Mouse (Mus musculus) neural tube, embryonic 14.5 days (tissue): ENCODE measurements around the gene Foxred2. TPM values are rescaled to one million over a fixed set of nuclear protein-coding genes. Genes with fewer than 3 reads are reported as not detected.

Experiments used
- ATAC-seq: fragments of 200-750 bp; cut with Nextera tagmentation; 2 replicates; pipeline ENCODE4 v1.8.0; 2017; ENCODE audit warnings: low read depth, mild to moderate bottlenecking, moderate TSS enrichment, moderate library complexity
- H3K27ac ChIP-seq: fragments of 300-500 bp; sonication (generic); 2 replicates; pipeline ENCODE4 v1.5.1; 2014; ENCODE audit warnings: low read depth, mild to moderate bottlenecking, control low read depth, low read length, moderate library complexity, mixed read lengths
- H3K27me3 ChIP-seq: fragments of 300-500 bp; sonication (generic); 2 replicates; pipeline ENCODE4 v1.6.1; 2014; ENCODE audit warnings: low read length; ENCODE audit not compliant: control insufficient read depth, insufficient read depth
- H3K36me3 ChIP-seq: fragments of 300-500 bp; sonication (generic); 2 replicates; pipeline ENCODE4 v1.6.1; 2014; ENCODE audit warnings: low read length, mixed read lengths; ENCODE audit not compliant: control insufficient read depth, insufficient read depth
- H3K4me1 ChIP-seq: fragments of 300-500 bp; sonication (generic); 2 replicates; pipeline ENCODE4 v1.6.1; 2014; ENCODE audit warnings: low read length; ENCODE audit not compliant: control insufficient read depth, insufficient read depth
- H3K4me2 ChIP-seq: fragments of 300-500 bp; sonication (generic); 2 replicates; pipeline ENCODE4 v1.6.1; 2014; ENCODE audit warnings: mild to moderate bottlenecking, low read depth, low read length, control low read depth
- H3K4me3 ChIP-seq: fragments of 300-500 bp; sonication (generic); 2 replicates; pipeline ENCODE4 v1.5.1; 2014; ENCODE audit warnings: low read depth, low read length, control low read depth, mixed read lengths
- H3K9ac ChIP-seq: fragments of 300-500 bp; sonication (generic); replicated peaks from 2 replicates; pipeline ENCODE4 v1.6.1; 2014; ENCODE audit warnings: low read depth, mild to moderate bottlenecking, control low read depth, low read length, mixed read lengths
- H3K9me3 ChIP-seq: fragments of 300-500 bp; sonication (generic); 2 replicates; pipeline ENCODE4 v1.6.1; 2016; ENCODE audit warnings: low read length; ENCODE audit not compliant: control insufficient read depth
- WGBS: fragments of 180-500 bp; shearing (Covaris S2); extraction: QIAGEN DNeasy Blood & Tissue Kit; methylation state at CpG from one replicate; pipeline ENCODE4 v1.1.7; 2014; 5-methylcytosine and 5-hydroxymethylcytosine counted together
- polyA plus RNA-seq: library from polyadenylated mRNA; unstranded; fragments of >200 nt; fragmentation: Nextera tagmentation; extraction: Ambion mirVana; gene quantifications from 2 replicates; pipeline ENCODE4 v1.2.1, GENCODE M21; 2014

The Foxred2 gene
- polyA plus RNA-seq, 1 experiment from 2014 or later, result 11.2 TPM

GRCm38 (mm10) chr15:77934968-77935367, 21.6 kb downstream of the Foxred2 start:
- H3K4me1 ChIP-seq, result no peaks in the 10 kb centered on the region; the same call in 1 of the 2 replicates
- 76% methylated on average over 5 of the region's 5 CpGs for WGBS
- no peak overlapping the region for H3K9ac ChIP-seq
- no peak overlapping the region for H3K27ac ChIP-seq
- H3K27me3 ChIP-seq, result no peaks in the 10 kb centered on the region
- H3K4me2 ChIP-seq, result no peak overlapping the region
- H3K36me3 ChIP-seq, result no peaks in the 10 kb centered on the region
- no peak overlapping the region for H3K4me3 ChIP-seq
- H3K9me3 ChIP-seq, result no peaks in the 10 kb centered on the region
- ATAC-seq, result no peak

- no peaks in the 10 kb centered on the region for H3K36me3 ChIP-seq
- no peak overlapping the region for H3K27ac ChIP-seq
- no peak overlapping the region for H3K9ac ChIP-seq
- WGBS, result 75% methylated on average over 11 of the region's 11 CpGs
- no peaks in the 10 kb centered on the region for H3K27me3 ChIP-seq
- H3K4me1 ChIP-seq, result peaks cover 5% of the 10 kb centered on the region; the same call in 1 of the 2 replicates
- no peak for ATAC-seq
- H3K9me3 ChIP-seq, result no peaks in the 10 kb centered on the region
- H3K4me3 ChIP-seq, result no peak overlapping the region
- H3K4me2 ChIP-seq, result peak overlapping the region; percentile 32; the same call in 1 of the 2 replicates
Measured at GRCm38 (mm10) chr15:77934326-77934725, 22.2 kb downstream of the Foxred2 start.

DNA sequence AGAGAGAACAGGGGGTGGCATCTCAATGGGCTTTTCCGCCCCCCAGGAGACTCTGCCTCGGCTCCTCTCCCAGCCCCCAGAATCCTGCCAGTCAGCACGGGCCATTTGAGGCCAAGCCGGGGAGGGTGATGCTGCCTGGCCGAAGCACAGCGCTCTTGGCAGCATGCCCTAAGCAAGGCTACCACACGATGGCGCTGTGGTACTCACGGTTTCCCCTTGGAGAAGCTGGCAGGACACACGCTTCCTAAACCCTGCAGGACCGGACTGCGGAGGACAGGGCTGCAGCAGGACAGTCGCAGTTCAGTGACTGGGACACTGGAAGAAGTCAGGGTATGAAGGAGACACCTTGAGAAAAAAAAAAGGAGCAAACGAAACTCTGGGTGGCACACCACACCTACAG, 22.8 kb downstream of the Foxred2 start:
- 1% methylated on average over 14 of the region's 14 CpGs for WGBS
- Histone ChIP-seq H3K9ac (peak overlapping the region; percentile 34; the same call in 1 of the 2 replicates), H3K36me3 (no peaks in the 10 kb centered on the region), H3K27ac (no peak overlapping the region), H3K4me2 (peak overlapping the region; percentile 32), H3K4me3 (no peak overlapping the region), H3K27me3 (no peaks in the 10 kb centered on the region), H3K4me1 (peaks cover 5% of the 10 kb centered on the region; the same call in 1 of the 2 replicates), H3K9me3 (no peaks in the 10 kb centered on the region)
- 0 out of 2 replicates have a peak, but pooled peaks have one; percentile 5 for ATAC-seq

- Histone ChIP-seq H3K9ac (no peak overlapping the region), H3K4me1 (peaks cover 5% of the 10 kb centered on the region; the same call in 1 of the 2 replicates), H3K27ac (no peak overlapping the region), H3K36me3 (no peaks in the 10 kb centered on the region), H3K4me2 (no peak overlapping the region), H3K9me3 (no peaks in the 10 kb centered on the region), H3K4me3 (no peak overlapping the region), H3K27me3 (no peaks in the 10 kb centered on the region)
- no peak for ATAC-seq
- 79% methylated on average over 3 of the region's 3 CpGs for WGBS
Measured at GRCm38 (mm10) chr15:77933222-77933621, 23.3 kb downstream of the Foxred2 start.

DNA sequence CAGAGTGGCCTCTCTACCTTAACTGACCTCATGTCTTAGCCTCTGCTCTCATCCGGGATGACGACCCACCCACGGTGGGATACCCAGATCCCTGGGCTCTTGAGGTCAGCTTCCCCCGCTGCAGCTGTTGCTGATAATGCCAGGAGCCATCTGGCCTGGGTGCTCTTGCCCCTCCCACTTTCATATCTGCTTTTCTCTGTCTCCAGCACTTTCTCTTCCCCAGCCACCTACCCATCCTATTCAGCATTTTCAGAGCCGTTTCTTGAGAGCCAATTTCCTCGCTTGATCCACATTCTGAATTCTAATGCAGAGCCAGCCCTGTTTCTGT, 24.9 kb downstream of the Foxred2 start:
- H3K4me1 ChIP-seq, result peaks cover 13% of the 10 kb centered on the region
- WGBS, result 71% methylated on average over 6 of the region's 6 CpGs
- H3K36me3 ChIP-seq, result no peaks in the 10 kb centered on the region
- no peak overlapping the region for H3K4me2 ChIP-seq
- no peak for ATAC-seq
- H3K27ac ChIP-seq, result no peak overlapping the region
- no peaks in the 10 kb centered on the region for H3K9me3 ChIP-seq
- no peaks in the 10 kb centered on the region for H3K27me3 ChIP-seq
- H3K4me3 ChIP-seq, result no peak overlapping the region
- H3K9ac ChIP-seq, result no peak overlapping the region

- ATAC-seq, result no peak
- H3K27ac ChIP-seq, result no peak overlapping the region
- H3K27me3 ChIP-seq, result no peaks in the 10 kb centered on the region
- no peaks in the 10 kb centered on the region for H3K36me3 ChIP-seq
- no peak overlapping the region for H3K4me2 ChIP-seq
- H3K4me3 ChIP-seq, result no peak overlapping the region
- 85% methylated on average over 6 of the region's 6 CpGs for WGBS
- no peak overlapping the region for H3K9ac ChIP-seq
- peaks cover 13% of the 10 kb centered on the region for H3K4me1 ChIP-seq
- no peaks in the 10 kb centered on the region for H3K9me3 ChIP-seq
Measured at GRCm38 (mm10) chr15:77930986-77931688, 25.4 kb downstream of the Foxred2 start.

- 57% methylated on average over 8 of the region's 8 CpGs for WGBS
- H3K4me2 ChIP-seq, result peak overlapping the region; percentile 80
- no peak overlapping the region for H3K9ac ChIP-seq
- ATAC-seq, result no peak
- H3K9me3 ChIP-seq, result no peaks in the 10 kb centered on the region
- peak overlapping the region; percentile 54; the same call in 1 of the 2 replicates for H3K4me3 ChIP-seq
- peaks cover 13% of the 10 kb centered on the region for H3K4me1 ChIP-seq
- no peaks in the 10 kb centered on the region for H3K27me3 ChIP-seq
- no peak overlapping the region for H3K27ac ChIP-seq
- H3K36me3 ChIP-seq, result no peaks in the 10 kb centered on the region; the same call in 1 of the 2 replicates
Measured at GRCm38 (mm10) chr15:77929804-77930203, 26.7 kb downstream of the Foxred2 start.

DNA sequence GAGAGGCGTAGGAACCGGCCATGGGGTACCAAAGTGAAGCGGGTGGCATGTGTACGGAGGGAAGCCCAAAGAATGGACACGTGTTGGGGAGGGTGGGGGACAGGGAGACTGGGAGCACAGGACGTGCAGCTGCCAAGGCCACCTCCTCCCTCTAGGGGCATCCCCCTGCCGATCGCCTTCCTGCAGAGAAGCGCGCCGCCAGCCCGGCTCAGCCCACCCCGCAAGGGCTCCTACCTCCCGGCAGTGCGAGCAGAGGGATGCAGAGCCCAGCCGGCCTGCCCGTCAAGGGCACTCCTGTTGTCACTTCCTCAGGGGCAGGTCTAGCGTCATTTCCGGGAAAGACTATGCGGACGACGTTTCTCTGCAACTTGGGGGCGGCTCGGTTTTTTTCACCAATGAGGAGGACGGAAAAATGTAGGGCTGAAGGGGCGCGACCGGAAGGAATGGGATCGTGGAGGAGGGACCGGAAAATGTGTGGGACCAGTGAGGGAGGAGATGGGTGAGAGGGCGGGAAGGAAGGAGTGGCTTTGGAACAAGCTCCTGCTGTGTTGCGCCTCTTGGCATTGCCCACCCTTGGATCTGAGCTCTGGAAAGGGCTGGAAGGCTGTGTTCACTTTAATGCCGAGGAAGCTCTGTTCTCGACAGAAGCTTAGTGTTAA, 27.7 kb downstream of the Foxred2 start, which contains the start of gene Txn2:
TSS of gene Txn2 (minus strand) at position 334 of the 659 bp plus-strand sequence.
- H3K4me2 ChIP-seq, result peak within 1 kb of the TSS; percentile 80
- H3K27ac ChIP-seq, result peak within 1 kb of the TSS; percentile 91
- H3K9me3 ChIP-seq, result no peaks in the 10 kb centered on the region
- H3K36me3 ChIP-seq, result peaks cover 8% of the 10 kb centered on the region
- no peaks in the 10 kb centered on the region for H3K27me3 ChIP-seq
- H3K9ac ChIP-seq, result peak within 1 kb of the TSS; percentile 66
- peak within 1 kb of the TSS; percentile 54 for H3K4me3 ChIP-seq
- WGBS, result under 1% methylated on average over 33 of the region's 34 CpGs
- ATAC-seq, result peak; percentile 96
- peaks cover 13% of the 10 kb centered on the region for H3K4me1 ChIP-seq

DNA sequence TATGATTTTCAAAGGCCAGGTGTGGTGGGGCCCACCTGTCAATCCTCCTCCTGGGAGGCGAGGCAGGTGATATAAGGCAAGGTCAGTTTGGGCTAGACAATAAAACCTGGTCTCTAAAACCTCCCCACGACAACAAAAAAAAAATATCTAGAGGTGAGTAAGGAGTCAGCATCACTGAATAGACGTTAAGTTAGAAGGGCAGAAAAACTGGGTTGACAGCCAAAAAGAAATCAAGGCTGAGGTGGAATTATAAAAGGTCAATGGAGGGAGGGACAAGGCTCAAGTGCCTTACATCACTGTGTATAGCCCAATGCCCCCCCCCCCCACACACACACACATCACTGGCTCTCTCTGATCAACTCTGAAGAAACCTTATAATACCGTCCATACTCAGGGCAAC, 28.4 kb downstream of the Foxred2 start:
- no peak for ATAC-seq
- no peaks in the 10 kb centered on the region for H3K9me3 ChIP-seq
- 27% methylated on average over 4 of the region's 4 CpGs for WGBS

More for the DNA sequence above, 28.4 kb downstream of the Foxred2 start:
- Histone ChIP-seq H3K27ac (no peak overlapping the region), H3K4me2 (peak overlapping the region; percentile 70), H3K27me3 (no peaks in the 10 kb centered on the region), H3K9ac (peak overlapping the region; percentile 58), H3K4me1 (peaks cover 13% of the 10 kb centered on the region), H3K4me3 (peak overlapping the region; percentile 54), H3K36me3 (peaks cover 9% of the 10 kb centered on the region)
